Mouse (Mus musculus): ENCODE measurements at regions not wholly inside any gene's neighbourhood (a gene's known extent, or its start where the extent isn't known, plus 50 kb on each side); places are given as distances from the start of the nearest gene placed in this dataset.

- TF ChIP-seq POLR2A (IDR thresholded peaks at IDR 0.05; ENCODE audit: borderline replicate concordance, extremely low read depth, low read depth, low read length): no peak
- no peak for TF ChIP-seq CTCF (IDR thresholded peaks at IDR 0.05; ENCODE audit: insufficient read depth, low read length)
These were observed 128.7 kb downstream of the Kif26a start for GRCm38 (mm10) chr12:112274756-112275155.
